Mouse (Mus musculus): ENCODE results near the gene Rab34.

- no peak for TF ChIP-seq EP300 (optimal IDR thresholded peaks at IDR 0.05)
- no peak for TF ChIP-seq CTCF (IDR thresholded peaks at IDR 0.05; ENCODE audit: low read depth)
Measured at GRCm38 (mm10) chr11:78195101-78195863, 7.1 kb downstream of the Rab34 start.
